ENCODE assay signal across 8 mouse cellular contexts in genomic region chr11:77983937-77984835, GRCm38 (mm10). TPM values are rescaled to one million over a fixed set of nuclear protein-coding genes. Genes with fewer than 3 reads are reported as not detected.
DNase-seq lines count a peak whose midpoint lies in the region; ATAC-seq and TF ChIP-seq lines count a peak whose summit lies in the region.

No protein-coding gene starts in this region.

- no peaks in the 10 kb centered on the region for H3K9me3 ChIP-seq in limb, embryonic 13.5 days
- no peaks in the 10 kb centered on the region for H3K9me3 ChIP-seq in midbrain, postnatal 0 days (ENCODE audit: low read length)

- peak overlapping the region; percentile 89 for H3K4me2 ChIP-seq in limb, embryonic 13.5 days (replicated peaks)
- H3K4me2 ChIP-seq in midbrain, postnatal 0 days (ENCODE audit: low read depth, low read length, poor library complexity, severe bottlenecking) = peak overlapping the region; percentile 58

- no peak for ATAC-seq in cerebellum, adult (ENCODE audit: insufficient number of reproducible peaks, low FRiP score, low TSS enrichment)
- no peak for ATAC-seq in limb, embryonic 13.5 days (ENCODE audit: low FRiP score, low read depth)
- 0 out of 2 replicates have a peak, but pooled peaks have one; percentile 4 for ATAC-seq in midbrain, postnatal 0 days (ENCODE audit: low FRiP score)

- H3K27me3 ChIP-seq in limb, embryonic 13.5 days = peaks cover 2% of the 10 kb centered on the region; the same call in 1 of the 2 replicates
- no peaks in the 10 kb centered on the region for H3K27me3 ChIP-seq in midbrain, postnatal 0 days (ENCODE audit: insufficient read depth, low read length)

- TF ChIP-seq CTCF in midbrain, postnatal 0 days (IDR thresholded peaks at IDR 0.05) = no peak

- H3K27ac ChIP-seq in limb, embryonic 13.5 days = peak overlapping the region; percentile 94
- peak overlapping the region; percentile 87 for H3K27ac ChIP-seq in midbrain, postnatal 0 days (ENCODE audit: low read depth, low read length)

- H3K4me1 ChIP-seq in limb, embryonic 13.5 days = peaks cover 16% of the 10 kb centered on the region
- H3K4me1 ChIP-seq in midbrain, postnatal 0 days (ENCODE audit: insufficient read depth, low read length) = no peaks in the 10 kb centered on the region

- under 1% methylated on average over 63 of the region's 63 CpGs for WGBS in limb, embryonic 13.5 days
- under 1% methylated on average over 57 of the region's 63 CpGs for WGBS in midbrain, postnatal 0 days

- H3K4me3 ChIP-seq in limb, embryonic 13.5 days = peak overlapping the region; percentile 100
- peak overlapping the region; percentile 86 for H3K4me3 ChIP-seq in midbrain, postnatal 0 days (ENCODE audit: low read depth, low read length)

- peaks cover 29% of the 10 kb centered on the region for H3K36me3 ChIP-seq in limb, embryonic 13.5 days
- peaks cover 3% of the 10 kb centered on the region; the same call in 1 of the 2 replicates for H3K36me3 ChIP-seq in midbrain, postnatal 0 days (ENCODE audit: insufficient read depth, low read length)

- H3K9ac ChIP-seq in limb, embryonic 13.5 days = peak overlapping the region; percentile 98
- H3K9ac ChIP-seq in midbrain, postnatal 0 days (replicated peaks; ENCODE audit: low read length, poor library complexity, severe bottlenecking) = peak overlapping the region; percentile 91

- DNase-seq in cerebellum, adult 11 months = peak; percentile 67
- peak; percentile 77 for DNase-seq in embryo, embryonic 10.5 days (ENCODE audit: low spot score)
- DNase-seq in heart, adult 18-20 months = peak; percentile 73 to 81
- peak; percentile 81 for DNase-seq in kidney, adult 18-20 months
- peak; percentile 78 for DNase-seq in midbrain, postnatal 0 days (ENCODE audit: low spot score)
- peak; percentile 58 to 65 for DNase-seq in spleen, postnatal 36 days (ENCODE audit: low spot score in 2 of 2)

RNA-seq across cellular contexts. Expression of gene Phf12, which starts 1.6 kb away (rescaled TPM):
- total RNA-seq in heart, adult 18-20 months (2021) = 10 to 100 TPM; 21.7 to 21.9 TPM
- polyA plus RNA-seq in limb, embryonic 13.5 days (2015; fragmentation: Nextera tagmentation; extraction: Ambion mirVana) = 21.5 and 22.0 TPM in 2 replicates
- total RNA-seq in midbrain, postnatal 0 days (2014; rRNA removed) = 31.6 and 53.9 TPM in 2 replicates
- polyA plus RNA-seq in midbrain, postnatal 0 days (2015; fragmentation: Nextera tagmentation; extraction: Ambion mirVana) = 9.3 and 9.9 TPM in 2 replicates

RNA-seq across cellular contexts. Expression of gene Dhrs13, which starts 47.9 kb away (rescaled TPM):
- total RNA-seq in heart, adult 18-20 months (2021) = 1 to 10 TPM; 4.1 to 5.2 TPM
- 20.1 and 21.1 TPM in 2 replicates for polyA plus RNA-seq in limb, embryonic 13.5 days (2015; fragmentation: Nextera tagmentation; extraction: Ambion mirVana)
- 69.3 and 77.7 TPM in 2 replicates for total RNA-seq in midbrain, postnatal 0 days (2014; rRNA removed)
- polyA plus RNA-seq in midbrain, postnatal 0 days (2015; fragmentation: Nextera tagmentation; extraction: Ambion mirVana) = 61.9 and 62.1 TPM in 2 replicates

RNA-seq across cellular contexts. Expression of gene Flot2, which starts 53.5 kb away (rescaled TPM):
- 10 to 100 TPM; 54.1 to 56.0 TPM for total RNA-seq in heart, adult 18-20 months (2021)
- polyA plus RNA-seq in limb, embryonic 13.5 days (2015; fragmentation: Nextera tagmentation; extraction: Ambion mirVana) = 52.0 and 52.9 TPM in 2 replicates
- total RNA-seq in midbrain, postnatal 0 days (2014; rRNA removed) = 67.3 and 87.1 TPM in 2 replicates
- polyA plus RNA-seq in midbrain, postnatal 0 days (2015; fragmentation: Nextera tagmentation; extraction: Ambion mirVana) = 92.7 and 97.9 TPM in 2 replicates

RNA-seq across cellular contexts. Expression of gene Sez6, which starts 53.6 kb away (rescaled TPM):
- under 1 TPM; 0.12 to 0.31 TPM for total RNA-seq in heart, adult 18-20 months (2021)
- polyA plus RNA-seq in limb, embryonic 13.5 days (2015; fragmentation: Nextera tagmentation; extraction: Ambion mirVana) = 0.18 and 0.60 TPM in 2 replicates
- 160 and 173 TPM in 2 replicates for total RNA-seq in midbrain, postnatal 0 days (2014; rRNA removed)
- polyA plus RNA-seq in midbrain, postnatal 0 days (2015; fragmentation: Nextera tagmentation; extraction: Ambion mirVana) = 121 and 125 TPM in 2 replicates

Comparison
In these comparisons a context has a peak if more than half of its experiments do, and no peak if none do; other contexts are left out.
1. RNA of gene Dhrs13, which starts 47.9 kb away (total RNA-seq): 69.3 to 77.7 TPM in midbrain, postnatal 0 days; 4.1 to 5.2 TPM in heart, adult 18-20 months; every median in the first group is over 10 times any median in the second.
2. Peak in every context shown above with its lines, with median percentiles within 50 percentile points of each other: DNase-seq.